Mouse (Mus musculus) lung, adult 2 months (tissue): ENCODE measurements at regions not wholly inside any gene's neighbourhood (a gene's known extent, or its start where the extent isn't known, plus 50 kb on each side); places are given as distances from the start of the nearest gene placed in this dataset.

Source experiments
- DNase-seq: peaks from one replicate; pipeline ENCODE4 v3.0.0; 2022
- H3K4me1 ChIP-seq: fragments of 200-500 bp; 2 replicates; pipeline ENCODE4 v1.6.1; 2011; ENCODE audit warnings: low read length; ENCODE audit not compliant: control insufficient read depth, insufficient read depth
- H3K4me3 ChIP-seq: fragments of 200-500 bp; replicated peaks from 2 replicates; pipeline ENCODE3; 2011; ENCODE audit warnings: low read depth, mild to moderate bottlenecking, control low read depth, low read length; ENCODE audit errors: extremely low read depth
- CTCF ChIP-seq: fragments of 200-500 bp; IDR thresholded peaks from 2 replicates; pipeline ENCODE4 v1.5.1; 2011; ENCODE audit warnings: mild to moderate bottlenecking, low read length, control low read depth; ENCODE audit not compliant: insufficient read depth
- POLR2A ChIP-seq: fragments of 200-500 bp; IDR thresholded peaks from 2 replicates; pipeline ENCODE4 v1.6.1; 2011; ENCODE audit warnings: low read depth, mild to moderate bottlenecking, control low read depth, low read length, borderline replicate concordance; ENCODE audit errors: extremely low read depth
- WGBS: fragments of 180-500 bp; shearing (Covaris S2); methylation state at CpG from one replicate; pipeline ENCODE4 v1.1.7; 2018; 5-methylcytosine and 5-hydroxymethylcytosine counted together

DNA sequence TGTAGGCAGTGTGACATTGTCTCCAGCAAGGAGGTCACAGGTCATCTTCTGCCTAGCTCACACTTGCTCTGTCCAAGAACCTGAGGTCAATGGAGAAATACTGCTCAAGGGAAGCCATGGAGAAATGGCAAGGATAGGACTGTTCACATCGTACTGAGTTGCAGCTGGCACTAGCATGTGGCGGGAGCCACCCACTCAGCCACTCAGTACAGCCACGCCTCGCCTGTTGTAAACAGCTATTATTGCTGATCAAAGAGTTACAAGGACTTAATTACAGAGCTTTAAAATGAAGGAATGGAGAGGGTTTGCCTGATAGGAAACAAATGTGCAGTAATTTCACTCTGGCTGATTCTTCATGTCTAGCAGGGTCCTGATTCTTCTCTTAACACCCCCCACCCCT lies 64.8 kb downstream of the Dll1 start:
- no peak for TF ChIP-seq CTCF
- H3K4me1 ChIP-seq, result no peaks in the 10 kb centered on the region
- no peak overlapping the region for H3K4me3 ChIP-seq
- 74% methylated on average over 4 of the region's 4 CpGs for WGBS
- DNase-seq, result no peak

DNA sequence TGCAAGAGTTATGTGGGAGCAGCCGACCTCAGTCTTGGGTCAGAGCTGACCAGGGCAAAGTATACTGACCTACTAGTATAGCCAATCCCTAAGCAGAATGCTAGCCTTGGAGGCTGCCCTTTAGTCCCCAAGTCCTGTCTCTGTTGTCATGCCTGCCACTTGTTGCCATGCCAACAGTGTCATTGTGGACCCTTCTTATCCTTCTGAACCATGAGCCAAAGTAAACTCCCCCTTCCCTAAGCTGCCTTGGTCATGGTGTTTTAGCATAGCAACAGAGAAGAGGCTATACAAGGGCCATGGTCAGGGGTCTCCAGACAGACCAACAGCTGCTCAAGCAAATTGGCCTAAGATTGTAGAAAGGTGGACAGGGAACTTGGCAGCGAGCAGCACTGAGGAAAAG lies 66.2 kb downstream of the Dll1 start:
- WGBS, result 70% methylated on average over 2 of the region's 2 CpGs
- TF ChIP-seq CTCF (no peak), POLR2A (no peak)
- DNase-seq, result no peak
- H3K4me1 ChIP-seq, result no peaks in the 10 kb centered on the region
- no peak overlapping the region for H3K4me3 ChIP-seq

DNA sequence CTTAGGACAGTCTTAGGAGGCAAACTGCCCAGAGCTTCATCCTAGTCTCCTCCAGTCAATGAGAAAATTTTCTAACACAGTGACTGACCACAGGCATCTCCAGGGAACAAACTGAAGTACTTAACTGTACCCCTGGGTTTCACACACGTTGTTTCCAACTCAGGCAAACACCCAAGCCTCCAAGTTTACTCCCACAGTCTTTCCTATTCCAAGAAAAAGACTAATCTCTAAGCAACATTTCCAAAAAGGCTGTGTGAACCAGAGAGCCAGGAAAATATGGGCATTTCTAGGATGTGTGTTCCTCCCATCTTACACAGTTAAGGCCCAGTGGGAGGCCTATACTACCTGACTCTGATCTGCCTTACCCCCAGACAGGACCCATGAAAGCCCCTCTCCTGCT lies 74.6 kb downstream of the Dll1 start:
- H3K4me1 ChIP-seq, result peaks cover 5% of the 10 kb centered on the region
- no peak for DNase-seq
- WGBS, result 44% methylated on average over 1 of the region's 1 CpGs
- TF ChIP-seq CTCF (no peak), POLR2A (no peak)
- no peak overlapping the region for H3K4me3 ChIP-seq

GRCm38 (mm10) chr17:15299743-15300371 lies 76.8 kb downstream of the Dll1 start:
- H3K4me3 ChIP-seq, result no peak overlapping the region
- H3K4me1 ChIP-seq, result peaks cover 5% of the 10 kb centered on the region
- DNase-seq, result peak; percentile 29
- 38% methylated on average over 13 of the region's 13 CpGs for WGBS
- TF ChIP-seq CTCF, result no peak
- no peak for TF ChIP-seq POLR2A

DNA sequence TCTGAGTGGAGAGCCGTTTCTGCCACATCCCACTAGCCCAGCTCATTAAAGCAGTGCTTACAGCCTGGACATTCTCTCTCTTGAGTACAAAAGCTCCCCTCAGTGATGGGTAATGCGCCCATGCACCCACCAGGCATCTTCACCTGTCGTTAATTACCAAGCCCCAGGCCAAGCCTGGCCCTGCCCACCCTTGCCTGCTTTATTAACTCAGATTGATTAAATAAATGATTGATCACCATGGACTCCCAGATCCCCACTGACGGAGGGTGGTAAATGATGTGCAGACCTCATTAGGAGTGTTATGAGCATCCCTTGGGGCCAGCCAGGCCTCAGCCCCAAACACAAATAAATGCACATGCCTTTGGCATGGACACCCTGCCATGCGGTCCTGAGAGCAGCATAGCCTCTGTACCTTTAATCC lies 82.5 kb downstream of the Dll1 start:
- DNase-seq, result no peak
- Histone ChIP-seq H3K4me3 (no peak overlapping the region), H3K4me1 (no peaks in the 10 kb centered on the region)
- 76% methylated on average over 5 of the region's 5 CpGs for WGBS
- no peak for TF ChIP-seq POLR2A
- no peak for TF ChIP-seq CTCF

- no peak for TF ChIP-seq CTCF
- TF ChIP-seq POLR2A, result no peak
- Histone ChIP-seq H3K4me1 (no peaks in the 10 kb centered on the region; the same call in 1 of the 2 replicates), H3K4me3 (no peak overlapping the region)
- 68% methylated on average over 11 of the region's 11 CpGs for WGBS
- no peak for DNase-seq
Measured at GRCm38 (mm10) chr17:15292490-15293070, 84.1 kb downstream of the Dll1 start.

DNA sequence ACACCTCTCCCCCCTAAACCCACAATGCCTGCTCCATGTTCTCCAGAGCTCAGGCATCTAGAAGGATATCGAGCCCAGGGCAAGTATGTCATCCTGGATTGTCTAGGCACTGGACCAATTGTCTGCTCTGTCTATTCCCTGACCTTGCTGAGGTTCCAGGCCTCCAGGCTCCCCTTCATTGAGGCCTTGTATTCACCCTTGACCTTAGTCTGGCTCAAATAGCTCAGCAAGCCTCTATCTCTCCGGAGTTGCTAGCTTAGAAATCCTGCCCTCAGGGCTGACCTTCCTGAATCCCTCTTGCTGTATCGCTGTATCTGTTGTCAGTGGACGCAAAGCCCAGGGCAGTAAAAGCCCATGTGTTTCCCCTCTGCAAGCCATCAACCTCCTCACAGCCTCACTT lies 85.0 kb downstream of the Dll1 start:
- 77% methylated on average over 4 of the region's 4 CpGs for whole genome bisulfite sequencing
- Histone ChIP-seq H3K4me1 (no peaks in the 10 kb centered on the region; the same call in 1 of the 2 replicates), H3K4me3 (no peak overlapping the region)
- no peak for DNase-seq
- TF ChIP-seq POLR2A, result no peak
- TF ChIP-seq CTCF, result no peak

DNA sequence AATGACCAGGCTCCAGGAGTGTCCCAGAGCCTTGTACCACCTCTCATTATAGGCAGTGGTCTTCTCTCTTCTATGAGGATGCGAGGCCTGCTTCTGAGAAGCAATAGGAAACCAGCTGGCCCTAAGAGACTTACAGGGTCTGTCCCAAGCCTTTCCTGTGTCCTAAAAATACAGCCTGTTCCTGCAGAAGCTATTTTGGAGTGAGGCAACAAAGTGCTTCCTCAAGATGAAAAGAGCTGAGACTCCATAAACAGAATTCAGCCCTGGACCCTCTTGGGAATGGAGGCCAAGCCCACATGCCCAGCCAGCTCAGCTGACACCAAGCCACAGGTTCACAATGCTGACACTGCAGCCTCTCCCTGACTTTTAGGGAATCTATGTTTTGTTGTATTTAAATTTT lies 86.3 kb downstream of the Dll1 start:
- DNase-seq, result no peak
- Histone ChIP-seq H3K4me1 (peaks cover under 1% of the 10 kb centered on the region), H3K4me3 (no peak overlapping the region)
- WGBS, result 76% methylated on average over 1 of the region's 1 CpGs
- TF ChIP-seq CTCF (no peak), POLR2A (no peak)

- TF ChIP-seq CTCF (no peak), POLR2A (no peak)
Measured at GRCm38 (mm10) chr17:15289062-15289461, 87.6 kb downstream of the Dll1 start.

DNA sequence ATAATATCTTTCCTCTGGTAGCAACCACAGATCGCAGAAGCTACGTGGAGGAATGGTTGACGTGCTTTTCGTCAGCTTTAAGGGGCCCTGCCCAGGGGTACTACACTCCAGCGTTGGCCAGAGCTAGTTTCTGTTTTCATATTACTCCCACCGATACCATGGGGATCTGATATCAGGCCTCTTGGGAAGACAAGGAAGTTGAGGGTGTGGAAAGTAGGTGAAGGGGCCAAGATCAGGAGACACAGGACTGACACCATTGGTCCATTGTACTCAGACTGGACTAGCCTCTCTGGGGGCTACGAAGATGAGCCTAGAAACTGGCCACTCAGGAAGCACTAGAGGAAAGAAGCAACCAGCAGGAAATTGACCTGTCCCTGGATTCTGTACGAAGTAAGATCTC lies 88.0 kb downstream of the Dll1 start:
- no peak for TF ChIP-seq POLR2A
- no peak for TF ChIP-seq CTCF

More at GRCm38 (mm10) chr17:15289062-15289461, 87.6 kb downstream of the Dll1 start:
- DNase-seq, result no peak
- 55% methylated on average over 5 of the region's 5 CpGs for WGBS
- H3K4me3 ChIP-seq, result no peak overlapping the region
- peaks cover 3% of the 10 kb centered on the region for H3K4me1 ChIP-seq

DNA sequence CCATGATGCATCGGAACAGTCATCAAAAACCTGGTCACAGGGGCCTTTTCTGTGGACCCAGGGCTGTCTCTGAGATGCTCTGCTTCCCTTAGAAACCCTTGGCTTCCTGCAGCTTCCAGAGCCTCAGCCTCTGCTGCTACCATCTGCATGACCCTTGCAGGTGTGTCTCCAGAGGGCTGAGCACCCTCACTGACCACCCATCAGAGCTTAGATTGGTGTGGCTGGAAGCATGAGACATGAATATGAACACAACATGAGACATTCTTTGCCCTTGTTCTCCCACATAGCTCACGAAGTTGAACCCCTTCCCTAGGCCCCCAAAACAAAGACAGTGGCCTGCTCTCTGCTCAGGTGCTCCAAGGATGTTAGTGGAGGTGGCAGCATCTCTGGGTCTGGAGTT lies 90.1 kb downstream of the Dll1 start:
- no peak for TF ChIP-seq POLR2A
- no peak for TF ChIP-seq CTCF

More for the DNA sequence above, 88.0 kb downstream of the Dll1 start:
- 74% methylated on average over 8 of the region's 8 CpGs for WGBS
- Histone ChIP-seq H3K4me3 (no peak overlapping the region), H3K4me1 (peaks cover 3% of the 10 kb centered on the region)
- DNase-seq, result no peak

More for the DNA sequence above, 90.1 kb downstream of the Dll1 start:
- WGBS, result 91% methylated on average over 2 of the region's 2 CpGs
- DNase-seq, result no peak
- peaks cover 3% of the 10 kb centered on the region for H3K4me1 ChIP-seq
- no peak overlapping the region for H3K4me3 ChIP-seq
